ENCODE assay signal across 8 mouse cellular contexts in the genomic region with DNA sequence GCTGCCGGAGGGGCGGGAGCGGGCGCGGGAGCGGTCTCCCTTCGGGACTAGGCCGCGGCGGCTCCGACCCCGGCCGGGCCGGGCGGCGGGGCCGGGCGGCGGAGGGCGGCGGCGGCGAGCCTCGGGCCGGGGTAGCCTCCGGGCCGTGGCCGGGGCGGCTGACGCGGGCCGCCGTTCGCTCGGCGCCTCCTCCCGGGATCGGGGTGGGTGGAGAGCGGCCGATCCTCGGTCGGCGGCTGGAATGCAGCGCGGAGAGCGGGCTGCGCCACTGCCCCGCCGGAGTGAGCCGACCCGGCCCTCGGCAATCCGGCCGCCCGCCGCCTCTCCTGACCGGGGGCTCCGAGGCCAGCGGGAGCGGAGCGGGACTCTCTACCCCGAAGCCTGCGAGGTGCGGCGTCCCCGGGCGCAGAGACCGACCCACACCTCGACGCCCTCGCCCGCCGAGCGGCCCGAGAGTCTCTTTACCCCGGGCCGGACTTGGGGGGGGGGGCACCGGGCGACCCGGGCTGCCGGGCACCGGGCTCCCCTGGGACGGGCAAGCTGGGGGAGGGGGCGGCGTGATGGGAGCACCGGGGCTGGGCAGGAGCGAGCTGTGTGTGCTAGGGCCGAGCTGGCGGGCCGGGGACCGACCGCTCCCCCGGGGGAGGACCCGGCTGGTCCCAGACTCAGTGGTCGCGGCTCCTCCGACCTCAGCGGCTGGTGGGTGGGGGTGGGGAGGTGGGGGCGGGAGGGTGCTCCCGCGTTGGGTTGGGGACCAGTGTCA. TPM values are rescaled to one million over a fixed set of nuclear protein-coding genes. Genes with fewer than 3 reads are reported as not detected.
DNase-seq lines count a peak whose midpoint lies in the region; ATAC-seq and TF ChIP-seq lines count a peak whose summit lies in the region.

No protein-coding gene starts in this region.

- H3K36me3 ChIP-seq in forebrain, postnatal 0 days (ENCODE audit: insufficient read depth), result no peaks in the 10 kb centered on the region
- 0 out of 2 replicates have a peak, but pooled peaks cover 5% of the 10 kb centered on the region for H3K36me3 ChIP-seq in hindbrain, embryonic 12.5 days
- peaks cover 3% of the 10 kb centered on the region; the same call in 1 of the 2 replicates for H3K36me3 ChIP-seq in limb, embryonic 15.5 days
- no peaks in the 10 kb centered on the region for H3K36me3 ChIP-seq in midbrain, embryonic 16.5 days (ENCODE audit: control insufficient read depth, insufficient read depth, low read length)

- H3K4me2 ChIP-seq in forebrain, postnatal 0 days (ENCODE audit: low read depth), result peak overlapping the region; percentile 94
- peak overlapping the region; percentile 94 for H3K4me2 ChIP-seq in hindbrain, embryonic 12.5 days (replicated peaks)
- peak overlapping the region; percentile 85 for H3K4me2 ChIP-seq in limb, embryonic 15.5 days
- H3K4me2 ChIP-seq in midbrain, embryonic 16.5 days (ENCODE audit: low read length), result peak overlapping the region; percentile 94

- H3K27me3 ChIP-seq in cerebellum, adult 2 months (ENCODE audit: control insufficient read depth, insufficient read depth, low read length), result no peaks in the 10 kb centered on the region; the same call in 1 of the 2 replicates
- H3K27me3 ChIP-seq in forebrain, postnatal 0 days (ENCODE audit: insufficient read depth, low read length), result no peaks in the 10 kb centered on the region
- H3K27me3 ChIP-seq in hindbrain, embryonic 12.5 days, result 0 out of 2 replicates have a peak, but pooled peaks cover 3% of the 10 kb centered on the region
- H3K27me3 ChIP-seq in limb, embryonic 15.5 days, result no peaks in the 10 kb centered on the region
- H3K27me3 ChIP-seq in midbrain, embryonic 16.5 days (ENCODE audit: control insufficient read depth, insufficient read depth, low read depth, low read length), result no peaks in the 10 kb centered on the region

- peak overlapping the region; percentile 81 for H3K27ac ChIP-seq in layer of hippocampus, adult 2 months
- no peak overlapping the region for H3K27ac ChIP-seq in cerebellum, adult 2 months (ENCODE audit: insufficient read depth, low read length)
- H3K27ac ChIP-seq in forebrain, postnatal 0 days (ENCODE audit: low read depth, low read length), result peak overlapping the region; percentile 95
- peak overlapping the region; percentile 97 for H3K27ac ChIP-seq in hindbrain, embryonic 12.5 days
- H3K27ac ChIP-seq in limb, embryonic 15.5 days, result peak overlapping the region; percentile 99
- H3K27ac ChIP-seq in midbrain, embryonic 16.5 days (ENCODE audit: low read length), result peak overlapping the region; percentile 96

- peak overlapping the region; percentile 92 for H3K9ac ChIP-seq in forebrain, postnatal 0 days
- peak overlapping the region; percentile 98 for H3K9ac ChIP-seq in hindbrain, embryonic 12.5 days
- H3K9ac ChIP-seq in limb, embryonic 15.5 days, result peak overlapping the region; percentile 98
- H3K9ac ChIP-seq in midbrain, embryonic 16.5 days (ENCODE audit: low read depth, low read length), result peak overlapping the region; percentile 94

- H3K4me3 ChIP-seq in layer of hippocampus, adult 2 months, result peak overlapping the region; percentile 75
- peak overlapping the region; percentile 87 for H3K4me3 ChIP-seq in cerebellum, adult 2 months (replicated peaks; ENCODE audit: insufficient read depth, low read depth, low read length)
- peak overlapping the region; percentile 93 for H3K4me3 ChIP-seq in forebrain, postnatal 0 days (ENCODE audit: low read depth, low read length)
- peak overlapping the region; percentile 97 for H3K4me3 ChIP-seq in hindbrain, embryonic 12.5 days
- peak overlapping the region; percentile 95 for H3K4me3 ChIP-seq in limb, embryonic 15.5 days
- H3K4me3 ChIP-seq in midbrain, embryonic 16.5 days (ENCODE audit: low read depth, low read length), result peak overlapping the region; percentile 98

- TF ChIP-seq POLR2A in cerebellum, adult 2 months (IDR thresholded peaks at IDR 0.05; ENCODE audit: borderline replicate concordance, insufficient read depth, low read length), result no peak

- ATAC-seq in forebrain, postnatal 0 days, result peak; percentile 58
- ATAC-seq in hindbrain, embryonic 12.5 days (ENCODE audit: low FRiP score), result peak; percentile 71
- ATAC-seq in limb, embryonic 15.5 days (ENCODE audit: insufficient number of reproducible peaks, low FRiP score, low TSS enrichment, low read depth), result peak; percentile 57
- peak; percentile 73 for ATAC-seq in midbrain, embryonic 16.5 days

- DNase-seq in layer of hippocampus, adult 2 months (ENCODE audit: low spot score in 2 of 2), result peak in 1 of 2 experiments; percentile 14
- no peak for DNase-seq in layer of hippocampus, postnatal 36 days
- peak in 1 of 2 experiments; percentile 36 for DNase-seq in cerebellum, adult 2 months
- DNase-seq in forebrain, postnatal 0 days, result peak; percentile 8
- peak; percentile 49 to 83 for DNase-seq in spleen, postnatal 4 days (ENCODE audit: low spot score in 2 of 2)

- no peaks in the 10 kb centered on the region for H3K9me3 ChIP-seq in forebrain, postnatal 0 days (ENCODE audit: low read length)
- H3K9me3 ChIP-seq in hindbrain, embryonic 12.5 days (replicated peaks), result no peaks in the 10 kb centered on the region
- no peaks in the 10 kb centered on the region for H3K9me3 ChIP-seq in limb, embryonic 15.5 days
- no peaks in the 10 kb centered on the region for H3K9me3 ChIP-seq in midbrain, embryonic 16.5 days (replicated peaks; ENCODE audit: control insufficient read depth, low read length, poor library complexity, severe bottlenecking)

- under 1% methylated on average over 87 of the region's 101 CpGs for WGBS in cerebellum, adult 2 months
- 2% methylated on average over 80 of the region's 101 CpGs for WGBS in forebrain, postnatal 0 days
- WGBS in hindbrain, embryonic 12.5 days, result 1% methylated on average over 89 of the region's 101 CpGs
- under 1% methylated on average over 72 of the region's 101 CpGs for WGBS in limb, embryonic 15.5 days
- under 1% methylated on average over 50 of the region's 101 CpGs for WGBS in midbrain, embryonic 16.5 days

- H3K4me1 ChIP-seq in cerebellum, adult 2 months (ENCODE audit: control insufficient read depth, insufficient read depth, low read length), result no peaks in the 10 kb centered on the region
- H3K4me1 ChIP-seq in forebrain, postnatal 0 days (ENCODE audit: insufficient read depth), result no peaks in the 10 kb centered on the region
- H3K4me1 ChIP-seq in hindbrain, embryonic 12.5 days, result peaks cover 4% of the 10 kb centered on the region
- H3K4me1 ChIP-seq in limb, embryonic 15.5 days, result no peaks in the 10 kb centered on the region
- H3K4me1 ChIP-seq in midbrain, embryonic 16.5 days (ENCODE audit: control insufficient read depth, insufficient read depth, low read length), result peaks cover 12% of the 10 kb centered on the region

- TF ChIP-seq CTCF in layer of hippocampus, adult 2 months (conservative IDR thresholded peaks at IDR 0.05), result no peak
- no peak for TF ChIP-seq CTCF in cerebellum, adult 2 months (IDR thresholded peaks at IDR 0.05; ENCODE audit: borderline replicate concordance, insufficient read depth, low read depth, low read length)
- TF ChIP-seq CTCF in forebrain, postnatal 0 days (IDR thresholded peaks at IDR 0.05; ENCODE audit: low read depth), result no peak

RNA-seq across cellular contexts. Expression of a gene that starts 5.9 kb away (rescaled TPM):
- total RNA-seq in layer of hippocampus, adult 2 months (2021), result 10 to 100 TPM; 27.7 to 30.3 TPM
- total RNA-seq in layer of hippocampus, postnatal 36 days (2021), result 10 to 100 TPM; 24.7 to 33.8 TPM
- polyA plus RNA-seq in cerebellum, adult 2 months (2012; rRNA removed), result 12.5 and 12.7 TPM in 2 replicates
- 26.9 and 41.3 TPM in 2 replicates for total RNA-seq in forebrain, postnatal 0 days (2014; rRNA removed)
- 11.0 and 15.0 TPM in 2 replicates for polyA plus RNA-seq in forebrain, postnatal 0 days (2015; fragmentation: Nextera tagmentation; extraction: Ambion mirVana)
- polyA plus RNA-seq in hindbrain, embryonic 12.5 days (2016; fragmentation: Nextera tagmentation; extraction: Ambion mirVana), result 25.0 and 26.3 TPM in 2 replicates
- 21.6 and 25.2 TPM in 2 replicates for polyA plus RNA-seq in limb, embryonic 15.5 days (2015; fragmentation: Nextera tagmentation; extraction: Ambion mirVana)
- polyA plus RNA-seq in midbrain, embryonic 16.5 days (2015; fragmentation: Nextera tagmentation; extraction: Ambion mirVana), result 18.9 and 19.5 TPM in 2 replicates

Comparison
In these comparisons a context has a peak if more than half of its experiments do, and no peak if none do; other contexts are left out.
1. DNase-seq: peak in forebrain, postnatal 0 days (single experiment) and spleen, postnatal 4 days (2 of 2); none in layer of hippocampus, postnatal 36 days (0 of 2).
2. Peak in every context shown above with its lines, with median percentiles within 50 percentile points of each other: H3K4me3 ChIP-seq, ATAC-seq, H3K4me2 ChIP-seq and H3K9ac ChIP-seq.